Mouse (Mus musculus) forebrain, embryonic 11.5 days (tissue): ENCODE results near the gene Emg1. TPM values are rescaled to one million over a fixed set of nuclear protein-coding genes. Genes with fewer than 3 reads are reported as not detected.
A peak's percentile ranks its signal among the peaks of the same experiment; 100 is the strongest.

Source experiments
- ATAC-seq: fragments of 200-750 bp; cut with Nextera tagmentation; replicated peaks from 2 replicates; pipeline ENCODE4 v1.8.0; 2017; ENCODE audit warnings: moderate TSS enrichment; ENCODE audit not compliant: low FRiP score
- DNase-seq: peaks from one replicate; pipeline ENCODE4 v3.0.0-alpha.2; 2017; ENCODE audit warnings: low spot score
- H3K27ac ChIP-seq: fragments of 300-500 bp; sonication (generic); 2 replicates; pipeline ENCODE4 v1.5.1; 2014; ENCODE audit warnings: low read depth, low read length
- H3K27me3 ChIP-seq: fragments of 300-500 bp; sonication (generic); 2 replicates; pipeline ENCODE4 v1.6.1; 2014; ENCODE audit warnings: mild to moderate bottlenecking, low read length, mixed read lengths; ENCODE audit not compliant: control insufficient read depth, insufficient read depth
- H3K36me3 ChIP-seq: fragments of 300-500 bp; sonication (generic); 2 replicates; pipeline ENCODE4 v1.6.1; 2014; ENCODE audit warnings: mild to moderate bottlenecking, low read length, moderate library complexity, mixed read lengths; ENCODE audit not compliant: control insufficient read depth, insufficient read depth
- H3K4me1 ChIP-seq: fragments of 300-500 bp; sonication (generic); replicated peaks from 2 replicates; pipeline ENCODE4 v1.6.1; 2014; ENCODE audit warnings: low read length, mixed read lengths; ENCODE audit not compliant: control insufficient read depth, insufficient read depth
- H3K4me2 ChIP-seq: fragments of 300-500 bp; sonication (generic); 2 replicates; pipeline ENCODE4 v1.6.1; 2014; ENCODE audit warnings: low read depth, mild to moderate bottlenecking, low read length, moderate library complexity, mixed read lengths; ENCODE audit not compliant: severe bottlenecking
- H3K4me3 ChIP-seq: fragments of 300-500 bp; sonication (generic); 2 replicates; pipeline ENCODE4 v1.5.1; 2014; ENCODE audit warnings: low read depth, low read length
- H3K9ac ChIP-seq: fragments of 300-500 bp; sonication (generic); 2 replicates; pipeline ENCODE4 v1.6.1; 2014; ENCODE audit warnings: low read length
- H3K9me3 ChIP-seq: fragments of 300-500 bp; sonication (generic); 2 replicates; pipeline ENCODE4 v1.6.1; 2016; ENCODE audit warnings: low read length, mixed read lengths; ENCODE audit not compliant: control insufficient read depth
- WGBS: fragments of 180-500 bp; shearing (Covaris S2); extraction: QIAGEN DNeasy Blood & Tissue Kit; methylation state at CpG from one replicate; pipeline ENCODE4 v1.1.7; 2014; 5-methylcytosine and 5-hydroxymethylcytosine counted together
- polyA plus RNA-seq: library from polyadenylated mRNA; unstranded; fragments of >200 nt; fragmentation: Nextera tagmentation; extraction: Ambion mirVana; gene quantifications from 2 replicates; pipeline ENCODE4 v1.2.1, GENCODE M21; 2014

The Emg1 gene
- polyA plus RNA-seq, 1 experiment from 2014 or later, result 228 TPM

DNA sequence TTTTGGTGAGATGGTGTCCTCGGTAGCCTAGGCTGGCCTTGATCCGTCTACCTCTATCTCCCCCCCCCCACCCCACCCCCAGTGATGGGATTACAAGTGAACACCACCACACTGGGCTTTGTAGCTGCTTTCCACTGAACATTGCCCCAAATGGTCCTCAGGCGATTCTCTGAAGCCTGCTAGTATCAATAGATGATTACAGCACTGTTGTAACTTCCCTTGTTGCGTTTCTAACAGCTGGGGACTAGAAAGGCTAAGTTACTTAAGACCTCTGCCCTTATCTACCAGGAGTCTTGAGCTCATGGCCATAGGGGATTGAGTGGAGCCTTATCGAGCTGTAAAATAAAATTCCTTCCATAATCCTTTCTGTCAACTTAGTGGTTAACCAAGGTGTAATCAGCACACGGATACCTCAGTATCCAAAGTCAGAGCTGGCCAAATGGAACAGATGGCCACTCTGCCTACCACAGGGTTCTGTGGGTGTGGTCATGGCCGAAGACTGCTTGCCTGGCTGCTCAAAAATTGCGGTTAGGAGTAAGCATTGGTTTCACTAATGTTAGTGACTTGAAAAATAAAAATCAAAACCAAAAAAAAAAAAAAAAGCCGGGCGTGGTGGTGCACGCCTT lies 42.6 kb downstream of the Emg1 start:
- no peak overlapping the region for H3K4me2 ChIP-seq
- no peak overlapping the region for H3K4me3 ChIP-seq
- H3K9me3 ChIP-seq, result no peaks in the 10 kb centered on the region
- H3K27me3 ChIP-seq, result no peaks in the 10 kb centered on the region
- no peak overlapping the region for H3K9ac ChIP-seq
- no peak overlapping the region for H3K27ac ChIP-seq
- H3K36me3 ChIP-seq, result no peaks in the 10 kb centered on the region
- no peak for DNase-seq
- 94% methylated on average over 11 of the region's 11 CpGs for WGBS
- no peaks in the 10 kb centered on the region for H3K4me1 ChIP-seq
- ATAC-seq, result no peak

- H3K27me3 ChIP-seq, result no peaks in the 10 kb centered on the region
- H3K4me1 ChIP-seq, result 0 out of 2 replicates have a peak, but pooled peaks cover 2% of the 10 kb centered on the region
- no peak overlapping the region for H3K4me3 ChIP-seq
- no peaks in the 10 kb centered on the region for H3K9me3 ChIP-seq
- no peak overlapping the region for H3K4me2 ChIP-seq
- DNase-seq (no peak), ATAC-seq (no peak)
- H3K9ac ChIP-seq, result no peak overlapping the region
- WGBS, result 97% methylated on average over 10 of the region's 10 CpGs
- H3K36me3 ChIP-seq, result no peaks in the 10 kb centered on the region
- no peak overlapping the region for H3K27ac ChIP-seq
Observed at GRCm38 (mm10) chr6:124665011-124665410, 47.0 kb downstream of the Emg1 start.

- Histone ChIP-seq H3K9me3 (no peaks in the 10 kb centered on the region), H3K4me3 (no peak overlapping the region), H3K27me3 (no peaks in the 10 kb centered on the region), H3K4me1 (0 out of 2 replicates have a peak, but pooled peaks cover 2% of the 10 kb centered on the region), H3K27ac (no peak overlapping the region), H3K36me3 (no peaks in the 10 kb centered on the region), H3K4me2 (no peak overlapping the region), H3K9ac (no peak overlapping the region)
- WGBS, result 90% methylated on average over 7 of the region's 7 CpGs
- ATAC-seq, result no peak
- no peak for DNase-seq
Observed at GRCm38 (mm10) chr6:124664256-124664655, 47.7 kb downstream of the Emg1 start.

DNA sequence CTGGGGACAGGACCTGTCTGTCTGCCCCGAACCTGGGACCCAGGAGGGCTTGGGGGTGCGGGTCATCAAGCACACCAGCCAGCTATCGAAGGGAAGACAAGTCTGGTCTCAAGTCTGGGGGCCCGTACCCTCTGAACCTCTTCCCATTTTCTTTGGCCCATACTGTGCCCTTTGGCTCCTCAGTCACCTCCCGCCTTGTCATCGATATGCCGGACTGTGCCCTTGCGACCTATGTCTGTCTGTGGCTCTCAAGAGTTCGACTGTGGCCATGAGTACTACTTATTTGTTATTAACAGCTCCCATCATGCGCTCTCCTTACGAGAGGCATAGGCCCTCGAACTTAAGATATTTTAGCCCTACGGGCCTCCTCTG lies 48.6 kb downstream of the Emg1 start:
- 21% methylated on average over 13 of the region's 13 CpGs for WGBS
- Histone ChIP-seq H3K4me1 (0 out of 2 replicates have a peak, but pooled peaks cover 2% of the 10 kb centered on the region), H3K27me3 (no peaks in the 10 kb centered on the region), H3K4me2 (peak overlapping the region; percentile 60), H3K9me3 (no peaks in the 10 kb centered on the region), H3K9ac (peak overlapping the region; percentile 67), H3K27ac (no peak overlapping the region), H3K36me3 (no peaks in the 10 kb centered on the region), H3K4me3 (peak overlapping the region; percentile 59)
- ATAC-seq, result no peak
- no peak for DNase-seq

GRCm38 (mm10) chr6:124662477-124663423 lies 49.2 kb downstream of the Emg1 start, which contains the start of gene Lpcat3:
TSS of gene Lpcat3 (plus strand) at chr6:124663027.
- Histone ChIP-seq H3K27me3 (no peaks in the 10 kb centered on the region), H3K4me1 (0 out of 2 replicates have a peak, but pooled peaks cover 2% of the 10 kb centered on the region), H3K27ac (peak within 1 kb of the TSS; percentile 58; the same call in 1 of the 2 replicates), H3K4me2 (peak within 1 kb of the TSS; percentile 60), H3K9me3 (no peaks in the 10 kb centered on the region), H3K4me3 (peak within 1 kb of the TSS; percentile 59), H3K9ac (peak within 1 kb of the TSS; percentile 67), H3K36me3 (no peaks in the 10 kb centered on the region)
- ATAC-seq (peak; percentile 98), DNase-seq (peak; percentile 99)
- under 1% methylated on average over 84 of the region's 87 CpGs for WGBS

DNA sequence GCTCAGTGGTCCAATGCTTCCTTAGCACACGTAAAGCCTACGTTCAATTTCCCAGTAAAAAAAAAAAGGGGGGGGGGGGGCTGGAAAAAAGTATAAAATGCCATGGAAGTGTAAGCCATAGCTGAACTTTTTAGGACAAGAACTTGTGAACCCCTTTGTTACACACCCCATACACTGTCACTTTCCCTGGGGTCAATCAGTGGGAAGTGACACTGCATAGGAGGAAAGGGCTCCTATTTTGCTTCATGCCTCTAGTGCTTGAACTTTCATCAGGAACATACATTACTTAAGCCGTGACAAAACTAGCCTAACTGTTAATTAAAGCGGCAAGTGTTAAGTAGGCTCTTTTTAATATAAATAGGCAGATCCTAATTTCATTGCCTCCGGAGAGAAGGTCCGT lies 50.0 kb downstream of the Emg1 start:
- no peak for DNase-seq
- H3K9me3 ChIP-seq, result no peaks in the 10 kb centered on the region
- no peaks in the 10 kb centered on the region for H3K27me3 ChIP-seq
- H3K4me3 ChIP-seq, result peak overlapping the region; percentile 59
- H3K36me3 ChIP-seq, result no peaks in the 10 kb centered on the region
- H3K4me1 ChIP-seq, result 0 out of 2 replicates have a peak, but pooled peaks cover 2% of the 10 kb centered on the region
- H3K4me2 ChIP-seq, result peak overlapping the region; percentile 60
- ATAC-seq, result no peak
- WGBS, result 34% methylated on average over 6 of the region's 6 CpGs
- peak overlapping the region; percentile 56 for H3K9ac ChIP-seq
- H3K27ac ChIP-seq, result no peak overlapping the region; the same call in 1 of the 2 replicates

- H3K27me3 ChIP-seq, result no peaks in the 10 kb centered on the region
- 97% methylated on average over 4 of the region's 4 CpGs for WGBS
- H3K9me3 ChIP-seq, result no peaks in the 10 kb centered on the region
- no peak overlapping the region for H3K4me2 ChIP-seq
- no peak overlapping the region for H3K27ac ChIP-seq
- no peak overlapping the region for H3K9ac ChIP-seq
- 0 out of 2 replicates have a peak, but pooled peaks cover 2% of the 10 kb centered on the region for H3K4me1 ChIP-seq
- DNase-seq (no peak), ATAC-seq (no peak)
- H3K36me3 ChIP-seq, result no peaks in the 10 kb centered on the region
- no peak overlapping the region for H3K4me3 ChIP-seq
Observed at GRCm38 (mm10) chr6:124661156-124661806, 50.7 kb downstream of the Emg1 start.

GRCm38 (mm10) chr6:124658067-124658466 lies 53.9 kb downstream of the Emg1 start:
- ATAC-seq (no peak), DNase-seq (no peak)
- no peaks in the 10 kb centered on the region for H3K4me1 ChIP-seq
- no peaks in the 10 kb centered on the region for H3K27me3 ChIP-seq
- H3K9ac ChIP-seq, result no peak overlapping the region
- H3K4me2 ChIP-seq, result no peak overlapping the region
- no peak overlapping the region for H3K4me3 ChIP-seq
- H3K9me3 ChIP-seq, result peaks cover 3% of the 10 kb centered on the region; the same call in 1 of the 2 replicates
- 52% methylated on average over 2 of the region's 2 CpGs for WGBS
- no peak overlapping the region for H3K27ac ChIP-seq
- H3K36me3 ChIP-seq, result no peaks in the 10 kb centered on the region
